15 mouse cellular contexts compared by ENCODE assay signal in the genomic region with DNA sequence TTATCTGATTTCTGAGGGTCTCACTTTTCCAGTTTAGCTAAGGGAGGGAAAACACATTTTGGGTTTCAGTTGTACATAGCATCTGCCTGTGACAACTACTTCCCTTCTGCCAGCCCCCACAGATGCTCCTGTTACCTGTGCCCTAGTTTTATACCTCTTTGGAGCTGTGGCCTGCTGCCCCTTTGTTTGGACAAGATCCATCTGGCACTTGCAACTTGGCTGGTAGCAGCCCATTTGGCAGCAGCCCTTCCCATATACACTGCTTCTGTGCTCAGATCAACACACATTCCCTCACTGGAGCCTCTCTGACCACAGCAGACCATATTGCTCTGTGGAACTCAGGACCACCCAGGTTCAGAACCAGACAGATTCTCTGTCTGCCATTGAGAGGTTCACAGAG.
DNase-seq lines count a peak whose midpoint lies in the region; TF ChIP-seq lines count a peak whose summit lies in the region.
"Had no signal": no experiment of that assay in that cellular context is flagged by ENCODE, and none has a peak within 500 bp of the region (broad histone marks: within the 10 kb centered on the region; RNA-seq: fewer than 3 reads in every experiment).

No protein-coding gene starts in this region.

- peak; percentile 2 for DNase-seq in cerebellum, adult 11-12 months
- no peak for DNase-seq in cerebellum, adult 11 months
- DNase-seq in heart, adult 11 months: peak; percentile 82
- no peak for DNase-seq in heart, adult 2 months
- DNase-seq in left cerebral cortex, postnatal 4 days: peak; percentile 38
- DNase-seq in left cerebral cortex, adult 9 months (ENCODE audit: low spot score in 2 of 2): no peak
- DNase-seq in neural tube, embryonic 10.5 days (ENCODE audit: extremely low spot score, low spot score): no peak
- DNase-seq: adrenal gland, postnatal 14 days; gastrocnemius, postnatal 10 days; heart, postnatal 36 days; kidney, adult 8-10 months had no signal

- TF ChIP-seq CTCF in heart, adult 2 months (IDR thresholded peaks at IDR 0.05): no peak

- TF ChIP-seq POLR2A in heart, adult 2 months (IDR thresholded peaks at IDR 0.05; ENCODE audit: insufficient read depth, low read depth, low read length): no peak

- intact Hi-C loops in heart, adult 2 months (cut with DNase I): no loop called here
- intact Hi-C loops in left cerebral cortex, postnatal 4 days (cut with DNase I): no loop called here

- no peak overlapping the region for H3K27ac ChIP-seq in heart, adult 2 months
- H3K27ac ChIP-seq: embryonic facial prominence, embryonic 12.5 days; forebrain, embryonic 15.5 days; hindbrain, embryonic 12.5 days had no signal

- H3K4me3 ChIP-seq in heart, adult 2 months: no peak overlapping the region
- H3K4me3 ChIP-seq: embryonic facial prominence, embryonic 12.5 days; forebrain, embryonic 15.5 days; heart, embryonic 12.5 days; hindbrain, embryonic 12.5 days had no signal

- no peak overlapping the region for H3K9ac ChIP-seq in heart, adult 2 months (ENCODE audit: low read depth, low read length)
- H3K9ac ChIP-seq: embryonic facial prominence, embryonic 12.5 days; forebrain, embryonic 15.5 days; heart, embryonic 12.5 days; hindbrain, embryonic 12.5 days had no signal

- no peaks in the 10 kb centered on the region for H3K27me3 ChIP-seq in heart, adult 2 months (ENCODE audit: control insufficient read depth, insufficient read depth, low read length)
- H3K27me3 ChIP-seq: embryonic facial prominence, embryonic 12.5 days; forebrain, embryonic 15.5 days; heart, embryonic 12.5 days; hindbrain, embryonic 12.5 days had no signal

- no peaks in the 10 kb centered on the region for H3K36me3 ChIP-seq in heart, adult 2 months (ENCODE audit: control insufficient read depth, insufficient read depth, low read length)
- H3K36me3 ChIP-seq: embryonic facial prominence, embryonic 12.5 days; forebrain, embryonic 15.5 days; heart, embryonic 12.5 days; hindbrain, embryonic 12.5 days had no signal

- no peaks in the 10 kb centered on the region for H3K79me2 ChIP-seq in heart, adult 2 months (replicated peaks; ENCODE audit: control insufficient read depth, insufficient read depth, low read length)

- H3K4me1 ChIP-seq in heart, adult 2 months (ENCODE audit: control insufficient read depth, insufficient read depth, low read length): no peaks in the 10 kb centered on the region; the same call in 1 of the 2 replicates
- H3K4me1 ChIP-seq: embryonic facial prominence, embryonic 12.5 days; forebrain, embryonic 15.5 days; heart, embryonic 12.5 days; hindbrain, embryonic 12.5 days had no signal

- no peak for TF ChIP-seq EP300 in heart, adult 2 months (IDR thresholded peaks at IDR 0.05; ENCODE audit: insufficient read depth, low read depth, low read length)

Comparison
In these comparisons a context has a peak if more than half of its experiments do, and no peak if none do; other contexts are left out.
1. DNase-seq: peak in cerebellum, adult 11-12 months (single experiment), heart, adult 11 months (single experiment) and left cerebral cortex, postnatal 4 days (single experiment); none in cerebellum, adult 11 months (single experiment), heart, adult 2 months (0 of 2), left cerebral cortex, adult 9 months (0 of 2) and neural tube, embryonic 10.5 days (single experiment).